Mouse (Mus musculus) lung, embryonic 16.5 days (tissue): ENCODE results near the gene Gabarapl2. TPM values are rescaled to one million over a fixed set of nuclear protein-coding genes. Genes with fewer than 3 reads are reported as not detected.

Source experiments
- ATAC-seq: fragments of 200-750 bp; cut with Nextera tagmentation; 2 replicates; pipeline ENCODE4 v1.8.0; 2017; ENCODE audit warnings: low read depth, mild to moderate bottlenecking, moderate library complexity
- H3K27ac ChIP-seq: fragments of 300-500 bp; sonication (generic); 2 replicates; pipeline ENCODE4 v1.5.1; 2014; ENCODE audit warnings: mild to moderate bottlenecking, control low read depth, low read length
- H3K27me3 ChIP-seq: fragments of 300-500 bp; sonication (generic); 2 replicates; pipeline ENCODE4 v1.6.1; 2014; ENCODE audit warnings: low read depth, low read length, mixed read lengths; ENCODE audit not compliant: control insufficient read depth, insufficient read depth
- H3K36me3 ChIP-seq: fragments of 300-500 bp; sonication (generic); 2 replicates; pipeline ENCODE4 v1.6.1; 2014; ENCODE audit warnings: low read length; ENCODE audit not compliant: control insufficient read depth, insufficient read depth
- H3K4me1 ChIP-seq: fragments of 300-500 bp; sonication (generic); replicated peaks from 2 replicates; pipeline ENCODE4 v1.6.1; 2014; ENCODE audit warnings: low read length, mixed read lengths; ENCODE audit not compliant: control insufficient read depth, insufficient read depth
- H3K4me2 ChIP-seq: fragments of 300-500 bp; sonication (generic); 2 replicates; pipeline ENCODE4 v1.6.1; 2014; ENCODE audit warnings: low read depth, low read length, control low read depth
- H3K4me3 ChIP-seq: fragments of 300-500 bp; sonication (generic); 2 replicates; pipeline ENCODE4 v1.5.1; 2014; ENCODE audit warnings: mild to moderate bottlenecking, low read length, control low read depth
- H3K9ac ChIP-seq: fragments of 300-500 bp; sonication (generic); 2 replicates; pipeline ENCODE4 v1.6.1; 2014; ENCODE audit warnings: low read length, control low read depth
- H3K9me3 ChIP-seq: fragments of 300-500 bp; sonication (generic); 2 replicates; pipeline ENCODE4 v1.6.1; 2016; ENCODE audit warnings: low read length; ENCODE audit not compliant: control insufficient read depth
- WGBS: fragments of 180-500 bp; shearing (Covaris S2); extraction: QIAGEN DNeasy Blood & Tissue Kit; methylation state at CpG from one replicate; pipeline ENCODE4 v1.1.7; 2014; 5-methylcytosine and 5-hydroxymethylcytosine counted together
- polyA plus RNA-seq: library from polyadenylated mRNA; unstranded; fragments of >200 nt; fragmentation: Nextera tagmentation; extraction: Ambion mirVana; gene quantifications from 2 replicates; pipeline ENCODE4 v1.2.1, GENCODE M21; 2015

Gene Gabarapl2
- polyA plus RNA-seq, 1 experiment from 2014 or later: 195 TPM

- Histone ChIP-seq H3K27ac (no peak within 1 kb of the TSS), H3K4me2 (peak within 1 kb of the TSS; percentile 68), H3K4me3 (peak within 1 kb of the TSS; percentile 80), H3K9ac (peak within 1 kb of the TSS; percentile 80), H3K36me3 (peaks cover 33% of the 10 kb centered on the region), H3K27me3 (no peaks in the 10 kb centered on the region), H3K9me3 (no peaks in the 10 kb centered on the region), H3K4me1 (peaks cover 3% of the 10 kb centered on the region; the same call in 1 of the 2 replicates)
- WGBS: 2% methylated on average over 33 of the region's 33 CpGs
- peak; percentile 96 for ATAC-seq
Measured at GRCm38 (mm10) chr8:111992013-111992702, 51.7 kb downstream of the Gabarapl2 start, which contains the start of gene Adat1. Adat1 (minus strand) TSS chr8:111992302.

GRCm38 (mm10) chr8:111992703-111993039 lies 52.2 kb downstream of the Gabarapl2 start:
- no peak overlapping the region for H3K4me3 ChIP-seq
- no peak overlapping the region for H3K9ac ChIP-seq
- H3K36me3 ChIP-seq: peaks cover 38% of the 10 kb centered on the region
- no peaks in the 10 kb centered on the region for H3K27me3 ChIP-seq
- peak overlapping the region; percentile 68 for H3K4me2 ChIP-seq
- 58% methylated on average over 3 of the region's 3 CpGs for WGBS
- no peaks in the 10 kb centered on the region for H3K9me3 ChIP-seq
- ATAC-seq: no peak
- peaks cover 3% of the 10 kb centered on the region; the same call in 1 of the 2 replicates for H3K4me1 ChIP-seq
- H3K27ac ChIP-seq: no peak overlapping the region

Other genes starting within 250 kb of the Gabarapl2 start
- gene Ctrb1, start 249.7 kb upstream of the Gabarapl2 start, polyA plus RNA-seq: 1.2 TPM in 1 of 2 replicates, not detected in the other
- gene Bcar1, start 196.9 kb upstream of the Gabarapl2 start, polyA plus RNA-seq: 49.2 and 52.1 TPM in 2 replicates
- gene Cfdp1, start 86.4 kb upstream of the Gabarapl2 start, polyA plus RNA-seq: 193 and 203 TPM in 2 replicates
- gene Tmem170, start 64.0 kb upstream of the Gabarapl2 start, polyA plus RNA-seq: 10.1 and 10.9 TPM in 2 replicates
- 14.2 and 15.4 TPM in 2 replicates for gene Chst5, start 30.3 kb upstream of the Gabarapl2 start, polyA plus RNA-seq
- 17.5 and 19.6 TPM in 2 replicates for gene Tmem231, start 6.8 kb upstream of the Gabarapl2 start, polyA plus RNA-seq
- 7.5 and 8.8 TPM in 2 replicates for gene Adat1, start 51.6 kb downstream of the Gabarapl2 start, polyA plus RNA-seq
- gene Kars, start 70.6 kb downstream of the Gabarapl2 start, polyA plus RNA-seq: 159 and 172 TPM in 2 replicates
- 23.1 and 23.3 TPM in 2 replicates for gene Terf2ip, start 70.7 kb downstream of the Gabarapl2 start, polyA plus RNA-seq
- 0.58 and 0.60 TPM in 2 replicates for gene Gm6793, start 74.3 kb downstream of the Gabarapl2 start, polyA plus RNA-seq